Mouse (Mus musculus): ENCODE measurements around the gene Tbc1d5. TPM values are rescaled to one million over a fixed set of nuclear protein-coding genes. Genes with fewer than 3 reads are reported as not detected.

Gene Tbc1d5
- total RNA-seq, 1 experiment = 3.8 TPM

DNA sequence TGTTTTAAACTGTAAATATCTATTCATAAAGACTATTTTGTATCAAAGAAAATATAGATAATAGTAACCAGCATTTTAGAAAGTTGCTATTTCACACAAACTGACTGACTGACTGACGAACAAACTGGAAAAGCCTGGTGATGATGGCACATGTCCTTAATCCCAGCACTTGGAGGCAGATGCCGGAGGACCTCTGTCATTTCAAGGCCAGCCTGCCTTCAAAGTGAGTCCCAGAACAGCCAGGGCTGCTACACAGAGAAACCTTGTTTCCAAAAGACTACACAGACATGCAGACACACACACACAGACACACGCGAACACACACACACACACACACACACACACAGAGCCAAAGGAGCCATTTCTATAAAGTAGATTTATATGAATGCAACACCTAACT is 390.3 kb downstream of the Tbc1d5 start:
- Histone ChIP-seq H3K9ac (ENCODE audit: insufficient read depth, low read depth, low read length, poor library complexity, severe bottlenecking) (no peak overlapping the region), H3K4me3 (ENCODE audit: insufficient read depth in 1 of 2, low read depth in 1 of 2, low read length in 2 of 2, poor library complexity in 1 of 2, severe bottlenecking in 1 of 2) (no peak overlapping the region), H3K27ac (ENCODE audit: insufficient read depth, low read depth, low read length, poor library complexity, severe bottlenecking) (no peak overlapping the region), H3K36me3 (ENCODE audit: control insufficient read depth, insufficient read depth, low read length, poor library complexity, severe bottlenecking) (no peaks in the 10 kb centered on the region), H3K9me3 (ENCODE audit: control insufficient read depth, insufficient read depth, low read depth, low read length) (no peaks in the 10 kb centered on the region), H3K4me1 (ENCODE audit: control insufficient read depth in 2 of 2, insufficient read depth in 2 of 2, low read length in 2 of 2, poor library complexity in 1 of 2) (no peaks in the 10 kb centered on the region)
- in situ Hi-C loops (cut with MboI; ENCODE audit: low sequenced_read_pairs in 2 of 2, unreplicated experiment in 2 of 2) = loop anchor here in 1 of 2 experiments (25.0 kb wide), 1 partner anchor 827 kb away; no protein-coding TSS in a partner anchor
- DNase-seq (ENCODE audit: low read depth, low spot score) = no peak
- no peak for TF ChIP-seq MAFK (IDR thresholded peaks at IDR 0.05; ENCODE audit: insufficient read depth, low read depth, low read length)

- H3K4me1 ChIP-seq (ENCODE audit: control insufficient read depth in 2 of 2, insufficient read depth in 2 of 2, low read length in 2 of 2, poor library complexity in 1 of 2) = no peaks in the 10 kb centered on the region
- H3K36me3 ChIP-seq (ENCODE audit: control insufficient read depth, insufficient read depth, low read length, poor library complexity, severe bottlenecking) = no peaks in the 10 kb centered on the region
- H3K27ac ChIP-seq (ENCODE audit: insufficient read depth, low read depth, low read length, poor library complexity, severe bottlenecking) = no peak overlapping the region
- no peaks in the 10 kb centered on the region for H3K9me3 ChIP-seq (ENCODE audit: control insufficient read depth, insufficient read depth, low read depth, low read length)
- in situ Hi-C loops (cut with MboI; ENCODE audit: low sequenced_read_pairs in 2 of 2, unreplicated experiment in 2 of 2) = loop anchor here in 1 of 2 experiments (25.0 kb wide), 1 partner anchor 813 kb away; no protein-coding TSS in a partner anchor
- DNase-seq (ENCODE audit: low read depth, low spot score) = no peak
- no peak overlapping the region for H3K4me3 ChIP-seq (ENCODE audit: insufficient read depth in 1 of 2, low read depth in 1 of 2, low read length in 2 of 2, poor library complexity in 1 of 2, severe bottlenecking in 1 of 2)
- TF ChIP-seq ZC3H11A (IDR thresholded peaks at IDR 0.05; ENCODE audit: borderline replicate concordance, low read depth, low read length) (no peak), CHD2 (IDR thresholded peaks at IDR 0.05; ENCODE audit: low read depth, low read length) (no peak), MAFK (IDR thresholded peaks at IDR 0.05; ENCODE audit: insufficient read depth, low read depth, low read length) (no peak), HCFC1 (IDR thresholded peaks at IDR 0.05; ENCODE audit: borderline replicate concordance, insufficient read depth, low read length) (no peak), ZNF384 (IDR thresholded peaks at IDR 0.05; ENCODE audit: low read depth, low read length) (no peak)
- H3K9ac ChIP-seq (ENCODE audit: insufficient read depth, low read depth, low read length, poor library complexity, severe bottlenecking) = no peak overlapping the region
Observed at GRCm38 (mm10) chr17:50775247-50775646, 403.9 kb downstream of the Tbc1d5 start.

DNA sequence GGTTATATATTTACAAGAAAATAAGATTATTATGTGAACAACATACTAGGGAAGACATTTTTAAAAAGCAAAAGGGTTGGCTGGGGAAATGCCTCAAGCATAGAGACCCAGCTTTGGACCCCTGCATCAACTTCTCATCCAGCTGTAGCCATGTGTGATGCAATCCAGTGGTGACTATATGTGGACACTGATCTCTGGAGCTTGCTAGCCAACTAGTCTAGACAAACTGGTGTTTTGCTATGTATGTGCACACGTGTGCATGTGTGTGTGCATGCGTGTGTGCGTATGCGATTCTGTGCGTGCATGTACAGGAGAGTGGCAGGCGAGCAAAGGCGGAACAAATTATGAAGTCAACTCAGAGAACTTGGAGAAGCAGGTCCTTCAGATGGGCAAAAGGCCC is 414.8 kb downstream of the Tbc1d5 start:
- Histone ChIP-seq H3K27ac (ENCODE audit: insufficient read depth, low read depth, low read length, poor library complexity, severe bottlenecking) (no peak overlapping the region), H3K4me3 (ENCODE audit: insufficient read depth in 1 of 2, low read depth in 1 of 2, low read length in 2 of 2, poor library complexity in 1 of 2, severe bottlenecking in 1 of 2) (no peak overlapping the region), H3K9me3 (ENCODE audit: control insufficient read depth, insufficient read depth, low read depth, low read length) (no peaks in the 10 kb centered on the region), H3K9ac (ENCODE audit: insufficient read depth, low read depth, low read length, poor library complexity, severe bottlenecking) (no peak overlapping the region), H3K4me1 (ENCODE audit: control insufficient read depth in 2 of 2, insufficient read depth in 2 of 2, low read length in 2 of 2, poor library complexity in 1 of 2) (no peaks in the 10 kb centered on the region), H3K36me3 (ENCODE audit: control insufficient read depth, insufficient read depth, low read length, poor library complexity, severe bottlenecking) (no peaks in the 10 kb centered on the region)
- DNase-seq (ENCODE audit: low read depth, low spot score) = no peak
- TF ChIP-seq CHD2 (IDR thresholded peaks at IDR 0.05; ENCODE audit: low read depth, low read length) (no peak), MAFK (IDR thresholded peaks at IDR 0.05; ENCODE audit: insufficient read depth, low read depth, low read length) (no peak), HCFC1 (IDR thresholded peaks at IDR 0.05; ENCODE audit: borderline replicate concordance, insufficient read depth, low read length) (no peak), ZC3H11A (IDR thresholded peaks at IDR 0.05; ENCODE audit: borderline replicate concordance, low read depth, low read length) (no peak), ZNF384 (IDR thresholded peaks at IDR 0.05; ENCODE audit: low read depth, low read length) (no peak)
- in situ Hi-C loops (cut with MboI; ENCODE audit: low sequenced_read_pairs in 2 of 2, unreplicated experiment in 2 of 2) = no loop called here

DNA sequence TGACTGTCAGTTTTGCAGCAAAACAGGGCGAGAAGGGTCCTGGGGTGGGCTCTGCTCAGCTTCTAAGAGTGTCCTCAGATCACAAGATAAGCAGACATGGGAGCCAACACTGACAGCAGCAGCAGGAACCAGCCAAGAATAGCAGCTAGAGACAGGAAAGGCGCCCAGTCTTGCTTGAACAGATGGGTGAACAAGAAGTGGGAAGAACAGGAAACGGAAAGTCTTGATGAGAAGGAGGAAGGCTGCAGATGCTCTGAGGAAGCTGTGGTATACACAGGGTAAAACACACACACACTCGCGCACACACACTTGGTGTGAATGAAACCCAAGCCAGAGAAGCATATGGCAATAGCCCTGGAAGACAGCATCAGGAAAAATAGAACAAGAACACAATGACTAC is 415.7 kb downstream of the Tbc1d5 start:
- Histone ChIP-seq H3K27ac (ENCODE audit: insufficient read depth, low read depth, low read length, poor library complexity, severe bottlenecking) (no peak overlapping the region), H3K9ac (ENCODE audit: insufficient read depth, low read depth, low read length, poor library complexity, severe bottlenecking) (no peak overlapping the region), H3K4me3 (ENCODE audit: insufficient read depth in 1 of 2, low read depth in 1 of 2, low read length in 2 of 2, poor library complexity in 1 of 2, severe bottlenecking in 1 of 2) (no peak overlapping the region), H3K36me3 (ENCODE audit: control insufficient read depth, insufficient read depth, low read length, poor library complexity, severe bottlenecking) (no peaks in the 10 kb centered on the region), H3K4me1 (ENCODE audit: control insufficient read depth in 2 of 2, insufficient read depth in 2 of 2, low read length in 2 of 2, poor library complexity in 1 of 2) (no peaks in the 10 kb centered on the region), H3K9me3 (ENCODE audit: control insufficient read depth, insufficient read depth, low read depth, low read length) (no peaks in the 10 kb centered on the region)
- DNase-seq (ENCODE audit: low read depth, low spot score) = no peak
- in situ Hi-C loops (cut with MboI; ENCODE audit: low sequenced_read_pairs in 2 of 2, unreplicated experiment in 2 of 2) = no loop called here
- TF ChIP-seq MAFK (IDR thresholded peaks at IDR 0.05; ENCODE audit: insufficient read depth, low read depth, low read length) = no peak
- TF ChIP-seq ZC3H11A (IDR thresholded peaks at IDR 0.05; ENCODE audit: borderline replicate concordance, low read depth, low read length) = no peak
- no peak for TF ChIP-seq CHD2 (IDR thresholded peaks at IDR 0.05; ENCODE audit: low read depth, low read length)
- no peak for TF ChIP-seq HCFC1 (IDR thresholded peaks at IDR 0.05; ENCODE audit: borderline replicate concordance, insufficient read depth, low read length)
- no peak for TF ChIP-seq ZNF384 (IDR thresholded peaks at IDR 0.05; ENCODE audit: low read depth, low read length)

DNA sequence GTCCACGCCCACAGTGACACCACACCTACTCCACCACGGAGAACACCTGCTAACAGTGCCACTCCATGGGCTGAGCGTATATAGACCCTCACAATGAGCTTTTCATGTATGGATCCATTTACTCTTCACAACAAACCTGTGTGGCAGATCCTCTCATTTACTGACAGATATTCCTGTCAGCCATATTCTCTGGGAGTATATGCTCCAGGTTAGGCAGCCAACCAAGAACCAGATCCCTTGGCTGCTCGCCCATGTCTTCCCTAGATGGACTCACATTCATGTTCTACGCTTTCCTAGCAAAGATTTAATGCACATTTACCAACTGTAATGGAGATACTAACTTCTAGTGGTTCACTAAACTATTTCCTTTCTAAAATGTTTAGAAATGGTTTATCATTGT is 416.9 kb downstream of the Tbc1d5 start:
- TF ChIP-seq HCFC1 (IDR thresholded peaks at IDR 0.05; ENCODE audit: borderline replicate concordance, insufficient read depth, low read length) (no peak), ZC3H11A (IDR thresholded peaks at IDR 0.05; ENCODE audit: borderline replicate concordance, low read depth, low read length) (no peak), MAFK (IDR thresholded peaks at IDR 0.05; ENCODE audit: insufficient read depth, low read depth, low read length) (no peak), ZNF384 (IDR thresholded peaks at IDR 0.05; ENCODE audit: low read depth, low read length) (no peak), CHD2 (IDR thresholded peaks at IDR 0.05; ENCODE audit: low read depth, low read length) (no peak)
- H3K9ac ChIP-seq (ENCODE audit: insufficient read depth, low read depth, low read length, poor library complexity, severe bottlenecking) = no peak overlapping the region
- no peaks in the 10 kb centered on the region for H3K9me3 ChIP-seq (ENCODE audit: control insufficient read depth, insufficient read depth, low read depth, low read length)
- no peak overlapping the region for H3K27ac ChIP-seq (ENCODE audit: insufficient read depth, low read depth, low read length, poor library complexity, severe bottlenecking)
- in situ Hi-C loops (cut with MboI; ENCODE audit: low sequenced_read_pairs in 2 of 2, unreplicated experiment in 2 of 2) = no loop called here
- H3K4me1 ChIP-seq (ENCODE audit: control insufficient read depth in 2 of 2, insufficient read depth in 2 of 2, low read length in 2 of 2, poor library complexity in 1 of 2) = no peaks in the 10 kb centered on the region
- H3K4me3 ChIP-seq (ENCODE audit: insufficient read depth in 1 of 2, low read depth in 1 of 2, low read length in 2 of 2, poor library complexity in 1 of 2, severe bottlenecking in 1 of 2) = no peak overlapping the region
- no peak for DNase-seq (ENCODE audit: low read depth, low spot score)
- H3K36me3 ChIP-seq (ENCODE audit: control insufficient read depth, insufficient read depth, low read length, poor library complexity, severe bottlenecking) = no peaks in the 10 kb centered on the region
